4 mouse cellular contexts compared by ENCODE assay signal in the genomic region with DNA sequence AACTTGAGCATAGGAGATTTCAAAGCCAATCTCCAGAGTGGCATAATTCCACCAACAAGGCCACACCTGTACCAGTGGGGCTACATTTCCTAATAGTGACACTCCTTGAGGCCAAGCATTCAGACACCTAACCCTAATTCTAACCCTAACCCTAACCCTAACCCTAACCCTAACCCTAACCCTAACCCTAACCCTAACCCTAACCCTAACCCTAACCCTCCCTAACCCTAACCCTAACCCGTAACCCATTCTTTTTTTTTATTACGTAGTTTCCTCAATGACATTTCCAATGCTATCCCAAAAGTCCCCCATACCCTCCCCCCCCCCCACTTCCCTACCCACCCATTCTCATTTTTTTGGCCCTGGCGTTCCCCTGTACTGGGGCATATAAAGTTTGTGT.
DNase-seq lines count a peak whose midpoint lies in the region; TF ChIP-seq lines count a peak whose summit lies in the region.
"Not testable (repeated sequence)": the region's sequence is repeated elsewhere in the genome, so short reads cannot be mapped to it uniquely, and the experiment has no call there.

No protein-coding gene starts in this region.

- H3K36me3 ChIP-seq in MEL (ENCODE audit: control insufficient read depth in 1 of 2, insufficient read depth in 2 of 2, low read length in 2 of 2), result not testable (repeated sequence)

- not testable (repeated sequence) for TF ChIP-seq POLR2A in MEL (IDR thresholded peaks at IDR 0.05; ENCODE audit: control insufficient read depth in 1 of 2, insufficient read depth in 1 of 2, low read depth in 1 of 2, low read length in 2 of 2, poor library complexity in 1 of 2)

- not testable (repeated sequence) for H3K27ac ChIP-seq in MEL (ENCODE audit: control insufficient read depth, low read depth, low read length)

- H3K27me3 ChIP-seq in MEL (ENCODE audit: control insufficient read depth in 1 of 2, insufficient read depth in 2 of 2, low read length in 2 of 2), result not testable (repeated sequence)

- not testable (repeated sequence) for TF ChIP-seq CTCF in MEL (IDR thresholded peaks at IDR 0.05 in 2 of 3, conservative IDR thresholded peaks at IDR 0.05 in 1 of 3; ENCODE audit: control insufficient read depth in 1 of 3, insufficient read depth in 1 of 3, low read depth in 2 of 3, low read length in 3 of 3, poor library complexity in 1 of 3, severe bottlenecking in 1 of 3)

- not testable (repeated sequence) for H3K79me2 ChIP-seq in MEL (ENCODE audit: control insufficient read depth, insufficient read depth, low read length, poor library complexity)

- TF ChIP-seq RAD21 in MEL (IDR thresholded peaks at IDR 0.05; ENCODE audit: low read depth, low read length), result not testable (repeated sequence)

- H3K9ac ChIP-seq in MEL (ENCODE audit: control insufficient read depth, low read depth, low read length, poor library complexity, severe bottlenecking), result not testable (repeated sequence)

- TF ChIP-seq EP300 in MEL (IDR thresholded peaks at IDR 0.05; ENCODE audit: low read depth in 1 of 2, low read length in 2 of 2), result not testable (repeated sequence)

- not testable (repeated sequence) for H3K4me1 ChIP-seq in MEL (ENCODE audit: control insufficient read depth in 1 of 2, insufficient read depth in 2 of 2, low read length in 2 of 2)

- not testable (repeated sequence) for H3K4me3 ChIP-seq in MEL (ENCODE audit: control insufficient read depth in 1 of 2, insufficient read depth in 1 of 2, low read depth in 2 of 2, low read length in 2 of 2)

- not testable (repeated sequence) for H3K9me3 ChIP-seq in MEL (replicated peaks; ENCODE audit: insufficient read depth, low read length)

- peak; percentile 2 for DNase-seq in MEL (ENCODE audit: low read depth, low spot score)
- peak; percentile 16 for DNase-seq in WW6 (ENCODE audit: low read depth, low spot score)
- DNase-seq in gastrocnemius, postnatal 10 days, result peak; percentile 28
- DNase-seq in naive thymus-derived CD4-positive, alpha-beta T cell, adult 2 months (ENCODE audit: low read depth), result peak; percentile 3
